Mouse (Mus musculus) erythroblast, embryonic 14.5 days (primary cell): Measurements from ENCODE around the gene Spint4.

Experiments used
- GATA1 ChIP-seq: IDR thresholded peaks from 2 replicates; pipeline ENCODE4 v1.6.1; 2012; ENCODE audit warnings: low read length, inconsistent platforms, mixed read lengths
- TAL1 ChIP-seq: IDR thresholded peaks from 3 replicates; pipeline ENCODE4 v1.6.1; 2012; ENCODE audit warnings: low read length, inconsistent platforms, mixed read lengths

- no peak for TF ChIP-seq GATA1
- no peak for TF ChIP-seq TAL1
Observed at GRCm38 (mm10) chr2:164735446-164735845, 37.1 kb downstream of the Spint4 start.
